ENCODE assay signal across 30 mouse cellular contexts in genomic region chr13:96045396-96045795, GRCm38 (mm10). TPM values are rescaled to one million over a fixed set of nuclear protein-coding genes. Genes with fewer than 3 reads are reported as not detected.
DNase-seq lines count a peak whose midpoint lies in the region; ATAC-seq lines count a peak whose summit lies in the region.
"Had no signal": no experiment of that assay in that cellular context is flagged by ENCODE, and none has a peak within 500 bp of the region (broad histone marks: within the 10 kb centered on the region; RNA-seq: fewer than 3 reads in every experiment).

No protein-coding gene starts in this region.

- DNase-seq in embryo, embryonic 10.5 days (ENCODE audit: low spot score), result peak; percentile 3
- no peak for DNase-seq in embryo, embryonic 11 days
- peak; percentile 19 for DNase-seq in hindbrain, embryonic 11.5 days (ENCODE audit: low spot score)
- DNase-seq in neural tube, embryonic 10.5 days (ENCODE audit: extremely low spot score, low spot score), result no peak
- DNase-seq in gastrocnemius, postnatal 36 days, result no peak
- DNase-seq: adrenal gland, adult 2 months; cerebellum, adult 18-20 months; cerebellum, postnatal 36 days; gastrocnemius, postnatal 25 days; heart, postnatal 36 days; kidney, adult 9 months; kidney, postnatal 14 days; liver, postnatal 0 days; thymus, postnatal 25 days had no signal

- no peak for ATAC-seq in hindbrain, embryonic 11.5 days (ENCODE audit: low FRiP score)
- ATAC-seq in hindbrain, embryonic 16.5 days, result no peak; the same call in 1 of the 2 replicates
- no peak for ATAC-seq in neural tube, embryonic 13.5 days (ENCODE audit: low read depth)
- no peak for ATAC-seq in erythroblast, adult 5-6 weeks (replicated peaks; ENCODE audit: low FRiP score, poor library complexity, severe bottlenecking)
- ATAC-seq: intestine, embryonic 15.5 days; liver, postnatal 0 days; lung, postnatal 0 days had no signal

- H3K27me3 ChIP-seq in hindbrain, embryonic 11.5 days (ENCODE audit: control insufficient read depth, insufficient read depth, low read length), result no peaks in the 10 kb centered on the region
- no peaks in the 10 kb centered on the region for H3K27me3 ChIP-seq in hindbrain, embryonic 16.5 days (replicated peaks; ENCODE audit: control insufficient read depth, insufficient read depth, low read length)
- H3K27me3 ChIP-seq in neural tube, embryonic 13.5 days, result no peaks in the 10 kb centered on the region
- H3K27me3 ChIP-seq: embryonic facial prominence, embryonic 15.5 days; heart, embryonic 15.5 days; intestine, embryonic 15.5 days; limb, embryonic 12.5 days; midbrain, embryonic 12.5 days; neural tube, embryonic 12.5 days; stomach, embryonic 15.5 days had no signal

- no peak overlapping the region for H3K9ac ChIP-seq in hindbrain, embryonic 11.5 days (ENCODE audit: low read depth, low read length)
- no peak overlapping the region for H3K9ac ChIP-seq in hindbrain, embryonic 16.5 days (ENCODE audit: low read depth, low read length)
- H3K9ac ChIP-seq in neural tube, embryonic 13.5 days, result no peak overlapping the region
- H3K9ac ChIP-seq: embryonic facial prominence, embryonic 15.5 days; heart, embryonic 15.5 days; intestine, embryonic 15.5 days; limb, embryonic 12.5 days; liver, postnatal 0 days; midbrain, embryonic 12.5 days; neural tube, embryonic 12.5 days; stomach, embryonic 15.5 days had no signal

- H3K36me3 ChIP-seq in hindbrain, embryonic 11.5 days (ENCODE audit: control insufficient read depth, insufficient read depth, low read length), result no peaks in the 10 kb centered on the region
- no peaks in the 10 kb centered on the region for H3K36me3 ChIP-seq in hindbrain, embryonic 16.5 days (ENCODE audit: control insufficient read depth, insufficient read depth, low read length)
- H3K36me3 ChIP-seq in neural tube, embryonic 13.5 days, result no peaks in the 10 kb centered on the region
- H3K36me3 ChIP-seq: embryonic facial prominence, embryonic 15.5 days; heart, embryonic 15.5 days; intestine, embryonic 15.5 days; limb, embryonic 12.5 days; midbrain, embryonic 12.5 days; neural tube, embryonic 12.5 days; stomach, embryonic 15.5 days had no signal

- H3K27ac ChIP-seq in hindbrain, embryonic 11.5 days (ENCODE audit: low read depth, low read length), result no peak overlapping the region
- no peak overlapping the region for H3K27ac ChIP-seq in hindbrain, embryonic 16.5 days (ENCODE audit: low read depth, low read length)
- H3K27ac ChIP-seq in neural tube, embryonic 13.5 days (replicated peaks), result peak overlapping the region; percentile 42
- H3K27ac ChIP-seq: embryonic facial prominence, embryonic 15.5 days; heart, embryonic 15.5 days; intestine, embryonic 15.5 days; layer of hippocampus, adult 2 months; limb, embryonic 12.5 days; macrophage; midbrain, embryonic 12.5 days; neural tube, embryonic 12.5 days; stomach, embryonic 15.5 days had no signal

- WGBS in hindbrain, embryonic 11.5 days, result 53% methylated on average over 5 of the region's 5 CpGs
- WGBS in hindbrain, embryonic 16.5 days, result 22% methylated on average over 5 of the region's 5 CpGs
- 41% methylated on average over 5 of the region's 5 CpGs for WGBS in neural tube, embryonic 13.5 days

- H3K4me2 ChIP-seq in hindbrain, embryonic 11.5 days (replicated peaks; ENCODE audit: low read depth, low read length), result no peak overlapping the region
- H3K4me2 ChIP-seq in hindbrain, embryonic 16.5 days (ENCODE audit: low read length), result no peak overlapping the region
- H3K4me2 ChIP-seq in neural tube, embryonic 13.5 days, result no peak overlapping the region
- H3K4me2 ChIP-seq: embryonic facial prominence, embryonic 15.5 days; heart, embryonic 15.5 days; intestine, embryonic 15.5 days; limb, embryonic 12.5 days; liver, embryonic 11.5 days; midbrain, embryonic 12.5 days; neural tube, embryonic 12.5 days; stomach, embryonic 15.5 days had no signal

- H3K4me1 ChIP-seq in hindbrain, embryonic 11.5 days (replicated peaks; ENCODE audit: control insufficient read depth, insufficient read depth, low read length), result no peaks in the 10 kb centered on the region
- no peaks in the 10 kb centered on the region for H3K4me1 ChIP-seq in hindbrain, embryonic 16.5 days (ENCODE audit: control insufficient read depth, insufficient read depth, low read depth, low read length)
- H3K4me1 ChIP-seq in neural tube, embryonic 13.5 days (replicated peaks), result 0 out of 2 replicates have a peak, but pooled peaks cover 7% of the 10 kb centered on the region
- H3K4me1 ChIP-seq: embryonic facial prominence, embryonic 15.5 days; heart, embryonic 15.5 days; intestine, embryonic 15.5 days; limb, embryonic 12.5 days; midbrain, embryonic 12.5 days; neural tube, embryonic 12.5 days; stomach, embryonic 15.5 days had no signal

- H3K9me3 ChIP-seq in hindbrain, embryonic 11.5 days (ENCODE audit: control insufficient read depth, low read length), result no peaks in the 10 kb centered on the region
- no peaks in the 10 kb centered on the region for H3K9me3 ChIP-seq in hindbrain, embryonic 16.5 days (ENCODE audit: control insufficient read depth, low read length)
- H3K9me3 ChIP-seq in neural tube, embryonic 13.5 days, result no peaks in the 10 kb centered on the region
- H3K9me3 ChIP-seq: embryonic facial prominence, embryonic 15.5 days; heart, embryonic 15.5 days; intestine, embryonic 15.5 days; limb, embryonic 12.5 days; midbrain, embryonic 12.5 days; neural tube, embryonic 12.5 days; stomach, embryonic 15.5 days had no signal

- intact Hi-C loops in gastrocnemius, postnatal 36 days (cut with DNase I), result no loop called here

- H3K4me3 ChIP-seq in hindbrain, embryonic 11.5 days (ENCODE audit: low read depth, low read length), result no peak overlapping the region
- no peak overlapping the region for H3K4me3 ChIP-seq in hindbrain, embryonic 16.5 days (ENCODE audit: low read length)
- no peak overlapping the region for H3K4me3 ChIP-seq in neural tube, embryonic 13.5 days
- H3K4me3 ChIP-seq: embryonic facial prominence, embryonic 15.5 days; heart, embryonic 15.5 days; intestine, embryonic 15.5 days; layer of hippocampus, adult 2 months; limb, embryonic 12.5 days; midbrain, embryonic 12.5 days; neural tube, embryonic 12.5 days; stomach, embryonic 15.5 days had no signal

RNA-seq across cellular contexts. Expression of gene Gm20075, which starts 35.8 kb away (rescaled TPM):
- polyA plus RNA-seq in hindbrain, embryonic 11.5 days (2014; fragmentation: Nextera tagmentation; extraction: Ambion mirVana), result 36.7 and 38.9 TPM in 2 replicates
- 21.6 and 29.8 TPM in 2 replicates for polyA plus RNA-seq in hindbrain, embryonic 16.5 days (2015; fragmentation: Nextera tagmentation; extraction: Ambion mirVana)
- 30.7 and 35.5 TPM in 2 replicates for polyA plus RNA-seq in neural tube, embryonic 13.5 days (2015; fragmentation: Nextera tagmentation; extraction: Ambion mirVana)
- total RNA-seq in gastrocnemius, postnatal 36 days (2021), result 10 to 100 TPM in 1 of 2 experiments, 1 to 10 TPM in 1; 8.1 to 10.6 TPM
- total RNA-seq in erythroblast, adult 5-6 weeks (2015; ENCODE audit: low replicate concordance), result 5.4 and 15.6 TPM in 2 replicates
- 7.4 TPM in 1 of 2 replicates, not detected in the other for total RNA-seq in erythroblast, adult 5-6 weeks (2017; ENCODE audit: low replicate concordance)

RNA-seq across cellular contexts. Expression of gene Gm17190, which starts 36.5 kb away (rescaled TPM):
- polyA plus RNA-seq in hindbrain, embryonic 11.5 days (2014; fragmentation: Nextera tagmentation; extraction: Ambion mirVana), result 0.36 TPM in 1 of 2 replicates, not detected in the other
- 0.39 and 0.40 TPM in 2 replicates for polyA plus RNA-seq in hindbrain, embryonic 16.5 days (2015; fragmentation: Nextera tagmentation; extraction: Ambion mirVana)
- 0.36 TPM in 1 of 2 replicates, not detected in the other for polyA plus RNA-seq in neural tube, embryonic 13.5 days (2015; fragmentation: Nextera tagmentation; extraction: Ambion mirVana)
- not detected for total RNA-seq in gastrocnemius, postnatal 36 days (2021)
- total RNA-seq in erythroblast, adult 5-6 weeks (2015; ENCODE audit: low replicate concordance), result not detected in 2 replicates
- not detected in 2 replicates for total RNA-seq in erythroblast, adult 5-6 weeks (2017; ENCODE audit: low replicate concordance)
- total RNA-seq: adrenal gland, adult 2 months; gastrocnemius, postnatal 25 days; heart, postnatal 36 days; layer of hippocampus, adult 2 months; layer of hippocampus, postnatal 25 days; left cerebral cortex, postnatal 14 days had no signal
- polyA plus RNA-seq: adrenal gland, adult 2 months; heart, embryonic 15.5 days; intestine, embryonic 15.5 days; liver, embryonic 11.5 days; liver, postnatal 0 days; lung, postnatal 0 days; macrophage; midbrain, embryonic 12.5 days had no signal

Comparison
In these comparisons a context has a peak if more than half of its experiments do, and no peak if none do; other contexts are left out.
1. DNase-seq: peak in embryo, embryonic 10.5 days (single experiment) and hindbrain, embryonic 11.5 days (single experiment); none in embryo, embryonic 11 days (single experiment), neural tube, embryonic 10.5 days (single experiment) and gastrocnemius, postnatal 36 days (0 of 2).